8 mouse cellular contexts compared by ENCODE assay signal in genomic region chr11:85234990-85235841, GRCm38 (mm10). TPM values are rescaled to one million over a fixed set of nuclear protein-coding genes. Genes with fewer than 3 reads are reported as not detected.
A peak's percentile ranks its signal among the peaks of the same experiment; 100 is the strongest.
DNase-seq lines count a peak whose midpoint lies in the region; ATAC-seq and TF ChIP-seq lines count a peak whose summit lies in the region.

Gene Appbp2 (minus strand): TSS chr11:85235130.

- DNase-seq in brain, embryonic 14.5 days (ENCODE audit: low read depth): peak; percentile 98
- peak; percentile 95 for DNase-seq in kidney, postnatal 0 days (ENCODE audit: low spot score)
- DNase-seq in liver, embryonic 11.5 days (ENCODE audit: low spot score): peak; percentile 95
- peak; percentile 94 for DNase-seq in naive thymus-derived CD4-positive, alpha-beta T cell, adult 2 months (ENCODE audit: low read depth)

- H3K79me3 ChIP-seq in C2C12 (ENCODE audit: low read depth): peaks cover 47% of the 10 kb centered on the region

- peak; percentile 95 for ATAC-seq in heart, embryonic 12.5 days (ENCODE audit: insufficient number of reproducible peaks, low FRiP score)
- peak; percentile 96 for ATAC-seq in kidney, postnatal 0 days (replicated peaks; ENCODE audit: low FRiP score, low read depth)
- ATAC-seq in liver, embryonic 11.5 days (replicated peaks; ENCODE audit: low FRiP score): peak; percentile 93
- peak; percentile 95 for ATAC-seq in stomach, embryonic 15.5 days (ENCODE audit: insufficient read depth, low FRiP score, low read depth)

- H3K4me3 ChIP-seq in C2C12 (ENCODE audit: insufficient read depth, poor library complexity, severe bottlenecking): peak within 1 kb of the TSS; percentile 97
- H3K4me3 ChIP-seq in erythroblast, embryonic 14.5 days (replicated peaks): peak within 1 kb of the TSS; percentile 89
- H3K4me3 ChIP-seq in heart, embryonic 12.5 days: peak within 1 kb of the TSS; percentile 99
- peak within 1 kb of the TSS; percentile 90 for H3K4me3 ChIP-seq in kidney, postnatal 0 days (replicated peaks; ENCODE audit: low read depth, low read length)
- H3K4me3 ChIP-seq in liver, embryonic 11.5 days (ENCODE audit: low read depth, low read length): peak within 1 kb of the TSS; percentile 91
- peak within 1 kb of the TSS; percentile 94 for H3K4me3 ChIP-seq in stomach, embryonic 15.5 days (replicated peaks)

- H3K4me1 ChIP-seq in erythroblast, embryonic 14.5 days (ENCODE audit: control insufficient read depth): peaks cover 26% of the 10 kb centered on the region
- peaks cover 5% of the 10 kb centered on the region; the same call in 1 of the 2 replicates for H3K4me1 ChIP-seq in heart, embryonic 12.5 days (replicated peaks)
- no peaks in the 10 kb centered on the region for H3K4me1 ChIP-seq in kidney, postnatal 0 days (replicated peaks; ENCODE audit: insufficient read depth, low read length)
- H3K4me1 ChIP-seq in liver, embryonic 11.5 days (replicated peaks; ENCODE audit: control insufficient read depth, insufficient read depth, low read length): peaks cover 7% of the 10 kb centered on the region
- 0 out of 2 replicates have a peak, but pooled peaks cover 3% of the 10 kb centered on the region for H3K4me1 ChIP-seq in stomach, embryonic 15.5 days

- H3K36me3 ChIP-seq in C2C12 (ENCODE audit: control insufficient read depth, insufficient read depth): peaks cover 26% of the 10 kb centered on the region
- peaks cover 24% of the 10 kb centered on the region for H3K36me3 ChIP-seq in erythroblast, embryonic 14.5 days (ENCODE audit: control insufficient read depth)
- H3K36me3 ChIP-seq in heart, embryonic 12.5 days: peaks cover 13% of the 10 kb centered on the region
- H3K36me3 ChIP-seq in kidney, postnatal 0 days (ENCODE audit: insufficient read depth, low read length): 0 out of 2 replicates have a peak, but pooled peaks cover 2% of the 10 kb centered on the region
- H3K36me3 ChIP-seq in liver, embryonic 11.5 days (ENCODE audit: control insufficient read depth, insufficient read depth, low read length): no peaks in the 10 kb centered on the region; the same call in 1 of the 2 replicates
- H3K36me3 ChIP-seq in stomach, embryonic 15.5 days: no peaks in the 10 kb centered on the region

- H3K27me3 ChIP-seq in C2C12 (ENCODE audit: control insufficient read depth, insufficient read depth, insufficient read length): no peaks in the 10 kb centered on the region
- H3K27me3 ChIP-seq in erythroblast, embryonic 14.5 days (ENCODE audit: control insufficient read depth): no peaks in the 10 kb centered on the region
- no peaks in the 10 kb centered on the region for H3K27me3 ChIP-seq in heart, embryonic 12.5 days (replicated peaks)
- no peaks in the 10 kb centered on the region for H3K27me3 ChIP-seq in kidney, postnatal 0 days (ENCODE audit: insufficient read depth, low read length)
- H3K27me3 ChIP-seq in liver, embryonic 11.5 days (replicated peaks; ENCODE audit: control insufficient read depth, insufficient read depth, low read length): no peaks in the 10 kb centered on the region
- H3K27me3 ChIP-seq in stomach, embryonic 15.5 days (replicated peaks): no peaks in the 10 kb centered on the region

- peak within 1 kb of the TSS; percentile 63 for H3K4me2 ChIP-seq in heart, embryonic 12.5 days
- peak within 1 kb of the TSS; percentile 84 for H3K4me2 ChIP-seq in kidney, postnatal 0 days (ENCODE audit: low read length)
- H3K4me2 ChIP-seq in liver, embryonic 11.5 days: peak within 1 kb of the TSS; percentile 85
- H3K4me2 ChIP-seq in stomach, embryonic 15.5 days: peak within 1 kb of the TSS; percentile 72

- H3K9ac ChIP-seq in heart, embryonic 12.5 days: peak within 1 kb of the TSS; percentile 96
- H3K9ac ChIP-seq in kidney, postnatal 0 days (ENCODE audit: low read depth, low read length): peak within 1 kb of the TSS; percentile 89
- peak within 1 kb of the TSS; percentile 93 for H3K9ac ChIP-seq in liver, embryonic 11.5 days (ENCODE audit: low read depth, low read length)
- H3K9ac ChIP-seq in stomach, embryonic 15.5 days: peak within 1 kb of the TSS; percentile 84

- TF ChIP-seq POLR2A in brain, embryonic 14.5 days (IDR thresholded peaks at IDR 0.05; ENCODE audit: borderline replicate concordance, extremely low read depth, insufficient read depth, insufficient read length, poor library complexity, severe bottlenecking): peak; percentile 40; the same call in 1 of the 2 replicates

- H3ac ChIP-seq in C2C12 (ENCODE audit: control insufficient read depth, insufficient read length, low read depth): peak within 1 kb of the TSS; percentile 89

- TF ChIP-seq CTCF in C2C12 (IDR thresholded peaks at IDR 0.05; ENCODE audit: control insufficient read depth, insufficient read depth, insufficient read length): no peak
- TF ChIP-seq CTCF in brain, embryonic 14.5 days (IDR thresholded peaks at IDR 0.05; ENCODE audit: borderline replicate concordance, extremely low read depth, insufficient read depth, insufficient read length): no peak
- TF ChIP-seq CTCF in kidney, postnatal 0 days (IDR thresholded peaks at IDR 0.05; ENCODE audit: low read depth): no peak

- peaks cover 58% of the 10 kb centered on the region for H3K79me2 ChIP-seq in C2C12 (ENCODE audit: control insufficient read depth, insufficient read depth)

- WGBS in heart, embryonic 12.5 days: 5% methylated on average over 48 of the region's 48 CpGs
- WGBS in kidney, postnatal 0 days: 5% methylated on average over 48 of the region's 48 CpGs
- WGBS in liver, embryonic 11.5 days: 4% methylated on average over 48 of the region's 48 CpGs
- 4% methylated on average over 48 of the region's 48 CpGs for WGBS in stomach, embryonic 15.5 days

- H3K9me3 ChIP-seq in erythroblast, embryonic 14.5 days (ENCODE audit: control insufficient read depth, low read length): no peaks in the 10 kb centered on the region
- H3K9me3 ChIP-seq in heart, embryonic 12.5 days (replicated peaks): no peaks in the 10 kb centered on the region
- H3K9me3 ChIP-seq in kidney, postnatal 0 days (replicated peaks; ENCODE audit: low read length): no peaks in the 10 kb centered on the region
- H3K9me3 ChIP-seq in liver, embryonic 11.5 days (ENCODE audit: control insufficient read depth, low read length): no peaks in the 10 kb centered on the region
- no peaks in the 10 kb centered on the region for H3K9me3 ChIP-seq in stomach, embryonic 15.5 days

- peak within 1 kb of the TSS; percentile 100 for H3K27ac ChIP-seq in heart, embryonic 12.5 days (ENCODE audit: poor library complexity, severe bottlenecking)
- peak within 1 kb of the TSS; percentile 98 for H3K27ac ChIP-seq in kidney, postnatal 0 days
- peak within 1 kb of the TSS; percentile 97 for H3K27ac ChIP-seq in liver, embryonic 11.5 days (ENCODE audit: low read depth, low read length)
- H3K27ac ChIP-seq in stomach, embryonic 15.5 days: peak within 1 kb of the TSS; percentile 99

TF ChIP-seq in C2C12, 6 proteins besides CTCF, POLR2A, EP300 and RAD21:
- TF ChIP-seq MAX (IDR thresholded peaks at IDR 0.05) (peak; percentile 15), MYOD1 (IDR thresholded peaks at IDR 0.05; ENCODE audit: control insufficient read depth, insufficient read length, low read depth) (no peak), FOSL1 (IDR thresholded peaks at IDR 0.05; ENCODE audit: insufficient read depth, low read length, poor library complexity, severe bottlenecking) (no peak)
TF ChIP-seq in C2C12: peak in this region for 1.

RNA-seq across cellular contexts. Expression of gene Appbp2, which starts in this region (rescaled TPM):
- polyA plus RNA-seq in C2C12 (2012; fragmentation: generic; extraction: Trizol): 8.7 TPM
- 36.6 and 43.0 TPM in 2 replicates for polyA plus RNA-seq in brain, embryonic 14.5 days (2012; rRNA removed)
- 0.10 and 0.15 TPM in 2 replicates for polyA plus RNA-seq in erythroblast, embryonic 14.5 days (2012)
- polyA plus RNA-seq in heart, embryonic 12.5 days (2016; fragmentation: Nextera tagmentation; extraction: Ambion mirVana): 50.3 and 50.7 TPM in 2 replicates
- polyA plus RNA-seq in kidney, postnatal 0 days (2015; fragmentation: Nextera tagmentation; extraction: Ambion mirVana): 38.9 and 39.5 TPM in 2 replicates
- 37.1 and 38.6 TPM in 2 replicates for polyA plus RNA-seq in liver, embryonic 11.5 days (2014; fragmentation: Nextera tagmentation; extraction: Ambion mirVana)
- 38.7 and 39.4 TPM in 2 replicates for polyA plus RNA-seq in stomach, embryonic 15.5 days (2015; fragmentation: Nextera tagmentation; extraction: Ambion mirVana)

Comparison
In these comparisons a context has a peak if more than half of its experiments do, and no peak if none do; other contexts are left out.
1. Peak in every context shown above with its lines: DNase-seq, ATAC-seq, H3K4me3 ChIP-seq and H3K27ac ChIP-seq.